Mouse (Mus musculus): ENCODE results near the gene Haus2. TPM values are rescaled to one million over a fixed set of nuclear protein-coding genes. Genes with fewer than 3 reads are reported as not detected.

Haus2 gene
- polyA plus RNA-seq, 1 experiment from 2014 or later: 20.5 TPM

- Histone ChIP-seq H3K27ac (ENCODE audit: low read length) (no peak overlapping the region), H3K4me3 (replicated peaks; ENCODE audit: low read length) (no peak overlapping the region), H3K27me3 (ENCODE audit: control insufficient read depth, insufficient read depth, low read length) (no peaks in the 10 kb centered on the region), H3K36me3 (ENCODE audit: control insufficient read depth, insufficient read depth, low read length) (no peaks in the 10 kb centered on the region), H3K4me2 (ENCODE audit: low read depth, low read length) (no peak overlapping the region), H3K9me3 (replicated peaks; ENCODE audit: control insufficient read depth, low read length) (no peaks in the 10 kb centered on the region), H3K9ac (ENCODE audit: low read length) (no peak overlapping the region), H3K4me1 (ENCODE audit: control insufficient read depth, insufficient read depth, low read length) (no peaks in the 10 kb centered on the region)
- whole genome bisulfite sequencing: 82% methylated on average over 2 of the region's 2 CpGs
- ATAC-seq (ENCODE audit: insufficient read depth, low FRiP score): peak; percentile 77; the same call in 1 of the 2 replicates
These were observed 47.5 kb downstream of the Haus2 start for GRCm38 (mm10) chr2:120656711-120657110.

- H3K4me3 ChIP-seq (replicated peaks; ENCODE audit: low read length): no peak overlapping the region
- no peak overlapping the region for H3K9ac ChIP-seq (ENCODE audit: low read length)
- no peak for ATAC-seq (ENCODE audit: insufficient read depth, low FRiP score)
- 72% methylated on average over 5 of the region's 5 CpGs for WGBS
- H3K36me3 ChIP-seq (ENCODE audit: control insufficient read depth, insufficient read depth, low read length): no peaks in the 10 kb centered on the region
- no peaks in the 10 kb centered on the region for H3K9me3 ChIP-seq (replicated peaks; ENCODE audit: control insufficient read depth, low read length)
- H3K4me2 ChIP-seq (ENCODE audit: low read depth, low read length): no peak overlapping the region
- no peaks in the 10 kb centered on the region for H3K27me3 ChIP-seq (ENCODE audit: control insufficient read depth, insufficient read depth, low read length)
- H3K27ac ChIP-seq (ENCODE audit: low read length): no peak overlapping the region
- no peaks in the 10 kb centered on the region for H3K4me1 ChIP-seq (ENCODE audit: control insufficient read depth, insufficient read depth, low read length)
These were observed 49.3 kb downstream of the Haus2 start for GRCm38 (mm10) chr2:120658486-120658885.

- Histone ChIP-seq H3K4me2 (ENCODE audit: low read depth, low read length) (no peak overlapping the region), H3K4me1 (ENCODE audit: control insufficient read depth, insufficient read depth, low read length) (peaks cover 5% of the 10 kb centered on the region; the same call in 1 of the 2 replicates), H3K36me3 (ENCODE audit: control insufficient read depth, insufficient read depth, low read length) (no peaks in the 10 kb centered on the region), H3K27me3 (ENCODE audit: control insufficient read depth, insufficient read depth, low read length) (no peaks in the 10 kb centered on the region), H3K9ac (ENCODE audit: low read length) (no peak overlapping the region), H3K4me3 (replicated peaks; ENCODE audit: low read length) (no peak overlapping the region), H3K9me3 (replicated peaks; ENCODE audit: control insufficient read depth, low read length) (no peaks in the 10 kb centered on the region), H3K27ac (ENCODE audit: low read length) (no peak overlapping the region)
- ATAC-seq (ENCODE audit: insufficient read depth, low FRiP score): no peak
These were observed 50.1 kb downstream of the Haus2 start for GRCm38 (mm10) chr2:120659318-120659717.

GRCm38 (mm10) chr2:120660486-120661078 is 51.4 kb downstream of the Haus2 start:
- no peaks in the 10 kb centered on the region for H3K27me3 ChIP-seq (ENCODE audit: control insufficient read depth, insufficient read depth, low read length)
- no peak overlapping the region for H3K4me3 ChIP-seq (replicated peaks; ENCODE audit: low read length)
- no peak overlapping the region for H3K27ac ChIP-seq (ENCODE audit: low read length)
- peaks cover 5% of the 10 kb centered on the region; the same call in 1 of the 2 replicates for H3K4me1 ChIP-seq (ENCODE audit: control insufficient read depth, insufficient read depth, low read length)
- no peak for ATAC-seq (ENCODE audit: insufficient read depth, low FRiP score)
- no peak overlapping the region for H3K4me2 ChIP-seq (ENCODE audit: low read depth, low read length)
- H3K36me3 ChIP-seq (ENCODE audit: control insufficient read depth, insufficient read depth, low read length): no peaks in the 10 kb centered on the region
- H3K9me3 ChIP-seq (replicated peaks; ENCODE audit: control insufficient read depth, low read length): no peaks in the 10 kb centered on the region
- H3K9ac ChIP-seq (ENCODE audit: low read length): no peak overlapping the region
- 71% methylated on average over 5 of the region's 5 CpGs for WGBS

- Histone ChIP-seq H3K9ac (ENCODE audit: low read length) (no peak overlapping the region), H3K4me3 (replicated peaks; ENCODE audit: low read length) (no peak overlapping the region), H3K4me1 (ENCODE audit: control insufficient read depth, insufficient read depth, low read length) (peaks cover 5% of the 10 kb centered on the region; the same call in 1 of the 2 replicates), H3K27me3 (ENCODE audit: control insufficient read depth, insufficient read depth, low read length) (no peaks in the 10 kb centered on the region), H3K4me2 (ENCODE audit: low read depth, low read length) (no peak overlapping the region), H3K36me3 (ENCODE audit: control insufficient read depth, insufficient read depth, low read length) (no peaks in the 10 kb centered on the region), H3K9me3 (replicated peaks; ENCODE audit: control insufficient read depth, low read length) (no peaks in the 10 kb centered on the region), H3K27ac (ENCODE audit: low read length) (no peak overlapping the region)
- ATAC-seq (ENCODE audit: insufficient read depth, low FRiP score): no peak
These were observed 53.6 kb downstream of the Haus2 start for GRCm38 (mm10) chr2:120662766-120663165.

GRCm38 (mm10) chr2:120663491-120664154 is 54.4 kb downstream of the Haus2 start:
- WGBS: 71% methylated on average over 3 of the region's 3 CpGs
- H3K4me2 ChIP-seq (ENCODE audit: low read depth, low read length): no peak overlapping the region

GRCm38 (mm10) chr2:120667446-120667845 is 58.3 kb downstream of the Haus2 start:
- ATAC-seq (ENCODE audit: insufficient read depth, low FRiP score): no peak
- Histone ChIP-seq H3K4me3 (replicated peaks; ENCODE audit: low read length) (no peak overlapping the region), H3K27ac (ENCODE audit: low read length) (no peak overlapping the region), H3K36me3 (ENCODE audit: control insufficient read depth, insufficient read depth, low read length) (no peaks in the 10 kb centered on the region), H3K4me2 (ENCODE audit: low read depth, low read length) (no peak overlapping the region), H3K9me3 (replicated peaks; ENCODE audit: control insufficient read depth, low read length) (no peaks in the 10 kb centered on the region), H3K4me1 (ENCODE audit: control insufficient read depth, insufficient read depth, low read length) (peaks cover 5% of the 10 kb centered on the region; the same call in 1 of the 2 replicates), H3K27me3 (ENCODE audit: control insufficient read depth, insufficient read depth, low read length) (no peaks in the 10 kb centered on the region), H3K9ac (ENCODE audit: low read length) (no peak overlapping the region)
- 86% methylated on average over 2 of the region's 2 CpGs for WGBS

More at GRCm38 (mm10) chr2:120663491-120664154, 54.4 kb downstream of the Haus2 start:
- Histone ChIP-seq H3K36me3 (ENCODE audit: control insufficient read depth, insufficient read depth, low read length) (no peaks in the 10 kb centered on the region), H3K4me3 (replicated peaks; ENCODE audit: low read length) (no peak overlapping the region), H3K27ac (ENCODE audit: low read length) (no peak overlapping the region), H3K27me3 (ENCODE audit: control insufficient read depth, insufficient read depth, low read length) (no peaks in the 10 kb centered on the region), H3K9me3 (replicated peaks; ENCODE audit: control insufficient read depth, low read length) (no peaks in the 10 kb centered on the region), H3K9ac (ENCODE audit: low read length) (0 out of 2 replicates have a peak overlapping the region, but pooled peaks have one; percentile 14), H3K4me1 (ENCODE audit: control insufficient read depth, insufficient read depth, low read length) (peaks cover 5% of the 10 kb centered on the region; the same call in 1 of the 2 replicates)
- ATAC-seq (ENCODE audit: insufficient read depth, low FRiP score): no peak

GRCm38 (mm10) chr2:120670253-120670652 is 61.1 kb downstream of the Haus2 start:
- no peaks in the 10 kb centered on the region for H3K4me1 ChIP-seq (ENCODE audit: control insufficient read depth, insufficient read depth, low read length)
- no peaks in the 10 kb centered on the region for H3K27me3 ChIP-seq (ENCODE audit: control insufficient read depth, insufficient read depth, low read length)
- no peaks in the 10 kb centered on the region for H3K36me3 ChIP-seq (ENCODE audit: control insufficient read depth, insufficient read depth, low read length)
- WGBS: 55% methylated on average over 2 of the region's 2 CpGs
- no peak overlapping the region for H3K4me3 ChIP-seq (replicated peaks; ENCODE audit: low read length)
- no peak for ATAC-seq (ENCODE audit: insufficient read depth, low FRiP score)
- H3K4me2 ChIP-seq (ENCODE audit: low read depth, low read length): no peak overlapping the region
- H3K9ac ChIP-seq (ENCODE audit: low read length): no peak overlapping the region
- no peaks in the 10 kb centered on the region for H3K9me3 ChIP-seq (replicated peaks; ENCODE audit: control insufficient read depth, low read length)
- no peak overlapping the region for H3K27ac ChIP-seq (ENCODE audit: low read length)
